Mouse (Mus musculus): ENCODE measurements around the gene Ncoa4. TPM values are rescaled to one million over a fixed set of nuclear protein-coding genes. Genes with fewer than 3 reads are reported as not detected.

Gene Ncoa4
- 103 TPM in 2 replicates for polyA plus RNA-seq (2012; rRNA removed)

DNA sequence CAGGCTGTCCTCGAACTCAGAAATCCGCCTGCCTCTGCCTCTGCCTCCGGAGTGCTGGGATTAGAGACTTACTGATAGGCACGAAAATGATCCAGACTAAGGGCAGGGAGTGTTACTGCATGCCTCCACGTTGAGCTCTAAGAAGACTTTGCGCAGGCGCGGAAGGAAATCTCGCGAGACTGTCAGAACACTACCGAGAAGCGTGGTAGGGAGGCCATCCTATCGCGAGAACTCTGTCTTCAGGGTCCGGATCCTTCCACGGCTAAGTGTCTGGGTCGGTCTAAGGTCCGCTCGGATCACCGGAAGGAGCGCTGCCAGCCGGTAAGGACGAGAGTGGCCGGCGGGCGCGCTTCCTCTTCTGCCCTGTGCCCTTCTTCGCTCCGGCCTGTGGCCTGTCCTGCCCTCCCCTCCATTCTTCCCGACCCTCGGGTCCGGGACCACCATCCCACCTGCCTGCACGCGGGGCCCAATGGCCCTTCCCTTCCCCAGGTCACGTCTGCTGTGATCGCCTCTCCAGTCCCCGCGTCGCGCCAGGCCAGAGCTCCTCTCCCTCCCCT lies at the start of gene Ncoa4:
TSS of gene Ncoa4 (plus strand) at position 176 of the 557 bp plus-strand sequence.

DNA sequence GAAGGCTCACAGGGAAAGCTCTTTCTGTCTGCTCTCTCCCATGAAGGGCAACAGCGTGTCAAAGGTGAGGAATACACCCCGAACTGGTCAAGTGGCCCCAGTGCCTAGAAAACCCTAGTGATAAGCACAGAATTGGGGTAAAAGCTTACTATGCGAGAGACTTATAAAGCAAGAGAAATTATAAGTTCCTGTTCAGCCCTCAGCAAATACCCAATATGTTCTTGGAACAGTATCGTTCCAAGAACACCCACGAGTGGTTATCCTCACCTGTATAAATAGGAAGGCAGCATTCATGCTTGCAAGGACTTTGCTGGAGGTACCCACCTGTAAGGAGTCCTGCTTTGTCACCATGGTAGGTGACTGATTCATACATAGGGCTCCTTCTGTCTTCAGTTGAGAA lies 17.9 kb upstream of the Ncoa4 start, which contains the start of gene Msmb:
TSS of gene Msmb (plus strand) at position 301 of the 400 bp plus-strand sequence.

DNA sequence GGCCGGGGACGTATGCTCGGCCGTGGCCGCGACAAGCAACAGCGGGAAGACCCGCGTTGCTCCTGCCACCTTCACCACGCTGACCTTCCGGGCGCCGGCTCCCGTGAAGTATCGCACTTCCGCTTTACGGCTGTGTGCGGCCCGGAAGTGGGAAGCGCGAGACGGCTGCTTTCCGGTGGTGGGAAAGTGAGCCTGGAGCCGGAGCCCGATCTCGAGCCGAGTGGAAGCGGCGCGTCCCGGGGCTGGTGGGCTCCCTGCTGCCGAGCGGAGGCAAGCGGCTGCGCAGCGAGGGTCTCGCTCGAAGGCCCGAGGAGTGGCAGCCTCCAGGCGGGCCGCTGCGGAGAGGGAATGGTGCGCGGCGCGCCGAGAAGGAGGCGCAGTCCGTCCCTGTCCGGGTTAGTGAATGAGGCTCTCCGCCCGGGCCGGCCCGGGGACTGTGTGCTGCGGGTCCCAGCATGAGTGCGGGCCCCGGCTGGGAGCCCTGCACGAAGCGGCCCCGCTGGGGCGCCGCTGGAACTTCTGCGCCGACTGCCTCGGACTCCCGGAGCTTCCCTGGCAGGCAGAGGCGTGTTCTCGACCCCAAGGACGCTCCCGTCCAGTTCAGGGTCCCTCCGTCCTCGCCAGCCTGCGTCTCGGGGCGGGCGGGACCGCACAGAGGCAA lies 42.3 kb downstream of the Ncoa4 start, which contains the start of the genes Timm23 and Parg:
TSS of gene Timm23 (minus strand) at position 108 of the 661 bp plus-strand sequence.
TSS of gene Parg (plus strand) at position 159 of the 661 bp plus-strand sequence.

Other genes with a start within 250 kb of the Ncoa4 start
- gene Galnt15, start 130.9 kb upstream of the Ncoa4 start, polyA plus RNA-seq (2012; rRNA removed): 0.02 TPM in 2 replicates
- gene Oxnad1, start 74.5 kb upstream of the Ncoa4 start, polyA plus RNA-seq (2012; rRNA removed): 17.5 and 17.6 TPM in 2 replicates
- gene Dph3, start 74.1 kb upstream of the Ncoa4 start, polyA plus RNA-seq (2012; rRNA removed): 18.9 and 24.4 TPM in 2 replicates
- gene Msmb, start 17.8 kb upstream of the Ncoa4 start, polyA plus RNA-seq (2012; rRNA removed): 0.13 TPM in 1 of 2 replicates, not detected in the other
- 95.0 and 100 TPM in 2 replicates for gene Timm23, start 42.0 kb downstream of the Ncoa4 start, polyA plus RNA-seq (2012; rRNA removed)
- gene Parg, start 42.1 kb downstream of the Ncoa4 start, polyA plus RNA-seq (2012; rRNA removed): 4.6 and 5.4 TPM in 2 replicates
- gene Ogdhl, start 162.2 kb downstream of the Ncoa4 start, polyA plus RNA-seq (2012; rRNA removed): 0.29 and 0.37 TPM in 2 replicates
- not detected in 2 replicates for gene 1700024G13Rik, start 228.5 kb downstream of the Ncoa4 start, polyA plus RNA-seq (2012; rRNA removed)

Measured in liver, embryonic 18 days (tissue).